Mouse (Mus musculus) Patski (cell line): Measurements from ENCODE around the gene Gm9602. TPM values are rescaled to one million over a fixed set of nuclear protein-coding genes. Genes with fewer than 3 reads are reported as not detected.
"Not testable (repeated sequence)": the region's sequence is repeated elsewhere in the genome, so short reads cannot be mapped to it uniquely, and the experiment has no call there.

ENCODE experiments used
- ATAC-seq: fragments of 100-300 bp; one replicate; pipeline ENCODE4 v1.8.0; 2021
- CTCF ChIA-PET: fragments of 350-600 bp; sonication (Branson Sonifier 250); formaldehyde crosslinking; loops from one replicate; lab custom pipeline; 2022; ENCODE audit warnings: inconsistent platforms; lab: Charles Lee
- POLR2A ChIA-PET: fragments of 350-600 bp; sonication (Branson Sonifier 250); formaldehyde crosslinking; loops from one replicate; lab custom pipeline; 2022; ENCODE audit warnings: antibody characterized with exemption, inconsistent platforms; lab: Charles Lee
- DNase-seq: peaks from one replicate; pipeline ENCODE4 v3.0.0-alpha.2; 2011; ENCODE audit warnings: low read depth, low spot score
- H3K27me3 ChIP-seq: fragments of 371-371 bp; one replicate; pipeline ENCODE4 v1.5.1; 2021
- in situ Hi-C: fragments of 300-500 bp; cut with MboI; formaldehyde crosslinking; loops from 3 replicates; pipeline ENCODE4 v1.11.1; 2018; ENCODE audit warnings: low pct_unique_long_range_greater_than_20kb, mixed read lengths
- polyA plus RNA-seq: library from polyadenylated mRNA; unstranded; gene quantifications from one replicate; pipeline ENCODE4 v1.2.3, GENCODE M21; 2021

The Gm9602 gene
- polyA plus RNA-seq = not detected

- in situ Hi-C loops, POLR2A ChIA-PET, H3K27me3 ChIP-seq, CTCF ChIA-PET, ATAC-seq, DNase-seq: not testable (repeated sequence)
Observed at GRCm38 (mm10) chr14:4776037-4776436, at the start of gene Gm9602. Gene Gm9602 (plus strand): TSS chr14:4776337.

GRCm38 (mm10) chr14:4806421-4806820, 30.3 kb downstream of the Gm9602 start:
- POLR2A ChIA-PET, DNase-seq, ATAC-seq, CTCF ChIA-PET, H3K27me3 ChIP-seq, in situ Hi-C loops: not testable (repeated sequence)

- POLR2A ChIA-PET, DNase-seq, in situ Hi-C loops, ATAC-seq, CTCF ChIA-PET, H3K27me3 ChIP-seq: not testable (repeated sequence)
Observed at GRCm38 (mm10) chr14:4821950-4822349, 45.8 kb downstream of the Gm9602 start.

Other genes starting within 250 kb of the Gm9602 start
- not detected for gene Gm3047, start 220.9 kb upstream of the Gm9602 start, polyA plus RNA-seq
- gene Gm8159, start 144.0 kb upstream of the Gm9602 start, polyA plus RNA-seq = not detected
- gene Gm3239, start 112.1 kb upstream of the Gm9602 start, polyA plus RNA-seq = not detected
- gene Gm7876, start 67.1 kb upstream of the Gm9602 start, polyA plus RNA-seq = not detected
- not detected for gene Gm3252, start 49.6 kb upstream of the Gm9602 start, polyA plus RNA-seq
- gene Gm3269, start 61.8 kb downstream of the Gm9602 start, polyA plus RNA-seq = not detected
- not detected for gene Gm3264, start 79.2 kb downstream of the Gm9602 start, polyA plus RNA-seq
- gene Gm3278, start 116.1 kb downstream of the Gm9602 start, polyA plus RNA-seq = not detected
- not detected for gene Gm8297, start 207.6 kb downstream of the Gm9602 start, polyA plus RNA-seq
- not detected for gene Gm3298, start 239.6 kb downstream of the Gm9602 start, polyA plus RNA-seq